Mouse (Mus musculus): Measurements from ENCODE around the gene Nr6a1. TPM values are rescaled to one million over a fixed set of nuclear protein-coding genes. Genes with fewer than 3 reads are reported as not detected.

The Nr6a1 gene
- total and polyA plus RNA-seq, 3 experiments: 5.6 to 6.1 (median 5.8) TPM

DNA sequence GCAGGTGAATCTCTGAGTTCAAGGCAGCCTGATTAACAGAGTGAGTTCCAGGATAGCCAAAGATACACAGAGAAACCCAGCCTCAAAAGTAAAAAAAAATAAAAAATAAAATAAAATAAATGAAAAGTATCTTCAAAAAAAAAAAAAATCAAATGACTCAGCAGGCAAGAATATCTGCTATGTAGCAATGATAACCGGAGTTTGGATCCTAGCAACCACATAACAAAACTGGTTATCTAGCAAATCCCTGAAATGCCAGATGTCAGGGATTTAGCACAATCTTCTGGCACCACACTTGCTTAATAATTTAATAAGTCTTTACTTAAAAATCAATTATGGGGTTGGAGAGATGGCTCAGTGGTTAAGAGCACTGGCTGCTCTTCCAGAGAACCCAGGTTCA lies 23.2 kb downstream of the Nr6a1 start:
- Histone ChIP-seq H3K27me3 (replicated peaks) (no peaks in the 10 kb centered on the region), H3K4me1 (ENCODE audit: control insufficient read depth in 1 of 2, insufficient read depth in 2 of 2) (peaks cover 0 to 4% of the 10 kb centered on the region in 2 experiments; a peak in 2 of 4 replicates), H3K79me2 (replicated peaks; ENCODE audit: control insufficient read depth, extremely low read depth, insufficient read depth, poor library complexity, severe bottlenecking) (no peaks in the 10 kb centered on the region), H3K27ac (ENCODE audit: insufficient read depth, low read depth) (no peak overlapping the region), H3K4me3 (replicated peaks in 1 of 3; ENCODE audit: low read depth in 2 of 3, low read length in 2 of 3, poor library complexity in 1 of 3) (no peak overlapping the region), H3K4me2 (ENCODE audit: insufficient read depth, low read depth, poor library complexity, severe bottlenecking) (no peak overlapping the region), H3K36me3 (replicated peaks in 1 of 2; ENCODE audit: control insufficient read depth in 1 of 2, insufficient read depth in 1 of 2, low read length in 1 of 2) (no peaks in the 10 kb centered on the region), H3K9ac (ENCODE audit: insufficient read depth, low read depth) (no peak overlapping the region), H3K9me3 (replicated peaks; ENCODE audit: low read length) (no peaks in the 10 kb centered on the region)
- TF ChIP-seq CTCF (conservative IDR thresholded peaks at IDR 0.05 in 1 of 2, IDR thresholded peaks at IDR 0.05 in 1 of 2; ENCODE audit: low read depth in 2 of 2, low read length in 2 of 2) (no peak), E2F4 (IDR thresholded peaks at IDR 0.05; ENCODE audit: insufficient replicate concordance, low read depth, low read length) (no peak), CHD1 (IDR thresholded peaks at IDR 0.05; ENCODE audit: low read depth, low read length) (no peak), POLR2A (IDR thresholded peaks at IDR 0.05; ENCODE audit: low read depth, low read length) (no peak)
- dilution Hi-C loops (cut with MboI; ENCODE audit: extremely low pct_ligation_motif_present, extremely low pct_unique_long_range_greater_than_20kb, low sequenced_read_pairs) (no loop called here), in situ Hi-C loops (cut with MboI; ENCODE audit: low pct_ligation_motif_present, low pct_unique_long_range_greater_than_20kb, low sequenced_read_pairs) (no loop called here)
- DNase-seq (ENCODE audit: extremely low read depth): no peak

DNA sequence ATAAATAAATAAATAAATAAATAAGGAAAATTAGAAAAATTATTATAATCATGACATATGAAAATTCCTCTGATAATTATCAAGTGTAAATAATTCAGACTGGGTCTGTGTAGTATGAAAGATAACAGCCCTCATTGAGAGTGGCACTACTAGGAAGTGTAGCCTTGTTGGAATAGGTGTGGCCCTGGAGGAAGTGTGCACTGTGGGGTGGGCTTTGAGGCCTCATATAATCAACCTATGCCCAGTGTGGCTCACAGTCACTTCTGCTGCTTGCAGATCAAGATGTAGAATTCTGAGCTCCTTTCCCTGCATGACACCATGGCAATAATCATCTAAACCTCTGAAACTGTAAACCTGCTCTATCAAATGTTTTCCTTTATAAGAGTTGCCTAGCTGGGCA lies 24.6 kb downstream of the Nr6a1 start:
- no peak overlapping the region for H3K27ac ChIP-seq (ENCODE audit: insufficient read depth, low read depth)
- H3K4me1 ChIP-seq (ENCODE audit: control insufficient read depth in 1 of 2, insufficient read depth in 2 of 2): no peaks in the 10 kb centered on the region
- no peaks in the 10 kb centered on the region for H3K36me3 ChIP-seq (replicated peaks in 1 of 2; ENCODE audit: control insufficient read depth in 1 of 2, insufficient read depth in 1 of 2, low read length in 1 of 2)
- H3K79me2 ChIP-seq (replicated peaks; ENCODE audit: control insufficient read depth, extremely low read depth, insufficient read depth, poor library complexity, severe bottlenecking): no peaks in the 10 kb centered on the region
- no peaks in the 10 kb centered on the region for H3K27me3 ChIP-seq (replicated peaks)
- TF ChIP-seq ELF1 (IDR thresholded peaks at IDR 0.05; ENCODE audit: low read depth, low read length): no peak
- TF ChIP-seq TBP (conservative IDR thresholded peaks at IDR 0.05; ENCODE audit: low read depth, low read length): no peak
- no peak for TF ChIP-seq BHLHE40 (IDR thresholded peaks at IDR 0.05; ENCODE audit: low read depth, low read length)
- TF ChIP-seq ZMIZ1 (IDR thresholded peaks at IDR 0.05; ENCODE audit: low read depth, low read length): no peak
- TF ChIP-seq TCF12 (IDR thresholded peaks at IDR 0.05; ENCODE audit: low read depth, low read length): no peak
- TF ChIP-seq ZC3H11A (IDR thresholded peaks at IDR 0.05; ENCODE audit: low read depth, low read length): no peak
- TF ChIP-seq MXI1 (IDR thresholded peaks at IDR 0.05; ENCODE audit: low read depth, low read length): no peak
- TF ChIP-seq IRF4 (IDR thresholded peaks at IDR 0.05; ENCODE audit: low read depth, low read length): no peak
- no peak for TF ChIP-seq MYC (IDR thresholded peaks at IDR 0.05; ENCODE audit: low read depth, low read length)
- no peak for TF ChIP-seq JUND (conservative IDR thresholded peaks at IDR 0.05; ENCODE audit: low read depth, low read length)
- no peak for TF ChIP-seq RCOR1 (conservative IDR thresholded peaks at IDR 0.05; ENCODE audit: low read depth, low read length)
- TF ChIP-seq MAX (IDR thresholded peaks at IDR 0.05; ENCODE audit: low read length): no peak
- no peak for TF ChIP-seq KAT2A (IDR thresholded peaks at IDR 0.05; ENCODE audit: insufficient replicate concordance, low read length)
- TF ChIP-seq EP300 (IDR thresholded peaks at IDR 0.05; ENCODE audit: low read length): no peak
- TF ChIP-seq PAX5 (IDR thresholded peaks at IDR 0.05; ENCODE audit: low read length): no peak
- no peak for TF ChIP-seq POLR2AphosphoS2 (IDR thresholded peaks at IDR 0.05; ENCODE audit: low read depth, low read length)
- no peak overlapping the region for H3K4me2 ChIP-seq (ENCODE audit: insufficient read depth, low read depth, poor library complexity, severe bottlenecking)
- dilution Hi-C loops (cut with MboI; ENCODE audit: extremely low pct_ligation_motif_present, extremely low pct_unique_long_range_greater_than_20kb, low sequenced_read_pairs): no loop called here
- no peak overlapping the region for H3K9ac ChIP-seq (ENCODE audit: insufficient read depth, low read depth)
- DNase-seq (ENCODE audit: extremely low read depth): no peak
- no peaks in the 10 kb centered on the region for H3K9me3 ChIP-seq (replicated peaks; ENCODE audit: low read length)
- in situ Hi-C loops (cut with MboI; ENCODE audit: low pct_ligation_motif_present, low pct_unique_long_range_greater_than_20kb, low sequenced_read_pairs): no loop called here
- no peak overlapping the region for H3K4me3 ChIP-seq (replicated peaks in 1 of 3; ENCODE audit: low read depth in 2 of 3, low read length in 2 of 3, poor library complexity in 1 of 3)
